Mouse (Mus musculus): ENCODE results near the gene Prpf8. TPM values are rescaled to one million over a fixed set of nuclear protein-coding genes. Genes with fewer than 3 reads are reported as not detected.

Gene Prpf8
- polyA plus RNA-seq (2012; rRNA removed) = 64.2 and 72.8 TPM in 2 replicates

GRCm38 (mm10) chr11:75486601-75487285, at the start of gene Prpf8:
Gene Prpf8, plus strand, starts transcription at chr11:75486816.
- Histone ChIP-seq H3K27ac (ENCODE audit: insufficient read depth, low read length) (peak within 1 kb of the TSS; percentile 83), H3K27me3 (ENCODE audit: control insufficient read depth, insufficient read depth, low read length) (no peaks in the 10 kb centered on the region), H3K36me3 (ENCODE audit: control insufficient read depth, insufficient read depth, low read length) (peaks cover 20% of the 10 kb centered on the region), H3K4me1 (ENCODE audit: control insufficient read depth, insufficient read depth, insufficient read length) (peaks cover 2% of the 10 kb centered on the region; the same call in 1 of the 2 replicates), H3K4me3 (ENCODE audit: extremely low read depth, insufficient read depth, insufficient read length) (peak within 1 kb of the TSS; percentile 97)
- peak; percentile 96 for DNase-seq (ENCODE audit: low read depth in 1 of 2, low spot score in 2 of 2)
- TF ChIP-seq POLR2A (IDR thresholded peaks at IDR 0.05; ENCODE audit: low read depth, low read length) = peak; percentile 53; the same call in 1 of the 2 replicates
- no peak for TF ChIP-seq CTCF (IDR thresholded peaks at IDR 0.05; ENCODE audit: extremely low read depth, insufficient read depth, insufficient read length, insufficient replicate concordance)
- WGBS = under 1% methylated on average over 52 of the region's 52 CpGs

GRCm38 (mm10) chr11:75438194-75438593, 48.4 kb upstream of the Prpf8 start:
- no peak for DNase-seq (ENCODE audit: low read depth in 1 of 2, low spot score in 2 of 2)
- H3K4me3 ChIP-seq (ENCODE audit: extremely low read depth, insufficient read depth, insufficient read length) = no peak overlapping the region
- TF ChIP-seq POLR2A (IDR thresholded peaks at IDR 0.05; ENCODE audit: low read depth, low read length) = no peak
- TF ChIP-seq CTCF (IDR thresholded peaks at IDR 0.05; ENCODE audit: extremely low read depth, insufficient read depth, insufficient read length, insufficient replicate concordance) = no peak
- no peaks in the 10 kb centered on the region for H3K27me3 ChIP-seq (ENCODE audit: control insufficient read depth, insufficient read depth, low read length)
- no peak overlapping the region for H3K27ac ChIP-seq (ENCODE audit: insufficient read depth, low read length)
- H3K4me1 ChIP-seq (ENCODE audit: control insufficient read depth, insufficient read depth, insufficient read length) = no peaks in the 10 kb centered on the region
- 82% methylated on average over 13 of the region's 13 CpGs for WGBS
- peaks cover 16% of the 10 kb centered on the region for H3K36me3 ChIP-seq (ENCODE audit: control insufficient read depth, insufficient read depth, low read length)

- WGBS = 93% methylated on average over 3 of the region's 3 CpGs
- Histone ChIP-seq H3K27me3 (ENCODE audit: control insufficient read depth, insufficient read depth, low read length) (no peaks in the 10 kb centered on the region), H3K27ac (ENCODE audit: insufficient read depth, low read length) (no peak overlapping the region), H3K4me1 (ENCODE audit: control insufficient read depth, insufficient read depth, insufficient read length) (no peaks in the 10 kb centered on the region), H3K4me3 (ENCODE audit: extremely low read depth, insufficient read depth, insufficient read length) (no peak overlapping the region), H3K36me3 (ENCODE audit: control insufficient read depth, insufficient read depth, low read length) (peaks cover 19% of the 10 kb centered on the region)
- DNase-seq (ENCODE audit: low read depth in 1 of 2, low spot score in 2 of 2) = no peak
- TF ChIP-seq POLR2A (IDR thresholded peaks at IDR 0.05; ENCODE audit: low read depth, low read length) (no peak), CTCF (IDR thresholded peaks at IDR 0.05; ENCODE audit: extremely low read depth, insufficient read depth, insufficient read length, insufficient replicate concordance) (no peak)
Measured at GRCm38 (mm10) chr11:75438804-75439203, 47.8 kb upstream of the Prpf8 start.

- no peak within 1 kb of the TSS for H3K27ac ChIP-seq (ENCODE audit: insufficient read depth, low read length)
- peaks cover 24% of the 10 kb centered on the region for H3K36me3 ChIP-seq (ENCODE audit: control insufficient read depth, insufficient read depth, low read length)
- H3K4me3 ChIP-seq (ENCODE audit: extremely low read depth, insufficient read depth, insufficient read length) = no peak within 1 kb of the TSS
- TF ChIP-seq CTCF (IDR thresholded peaks at IDR 0.05; ENCODE audit: extremely low read depth, insufficient read depth, insufficient read length, insufficient replicate concordance) (no peak), POLR2A (IDR thresholded peaks at IDR 0.05; ENCODE audit: low read depth, low read length) (no peak)
- no peaks in the 10 kb centered on the region for H3K4me1 ChIP-seq (ENCODE audit: control insufficient read depth, insufficient read depth, insufficient read length)
- 83% methylated on average over 6 of the region's 6 CpGs for WGBS
- no peak for DNase-seq (ENCODE audit: low read depth in 1 of 2, low spot score in 2 of 2)
- H3K27me3 ChIP-seq (ENCODE audit: control insufficient read depth, insufficient read depth, low read length) = no peaks in the 10 kb centered on the region
Measured at GRCm38 (mm10) chr11:75439363-75439762, 47.3 kb upstream of the Prpf8 start, which contains the start of gene Serpinf2. Gene Serpinf2, minus strand, starts transcription at chr11:75439591.

- Histone ChIP-seq H3K4me3 (ENCODE audit: extremely low read depth, insufficient read depth, insufficient read length) (no peak overlapping the region), H3K27ac (ENCODE audit: insufficient read depth, low read length) (no peak overlapping the region), H3K4me1 (ENCODE audit: control insufficient read depth, insufficient read depth, insufficient read length) (no peaks in the 10 kb centered on the region), H3K36me3 (ENCODE audit: control insufficient read depth, insufficient read depth, low read length) (peaks cover 30% of the 10 kb centered on the region), H3K27me3 (ENCODE audit: control insufficient read depth, insufficient read depth, low read length) (no peaks in the 10 kb centered on the region)
- TF ChIP-seq CTCF (IDR thresholded peaks at IDR 0.05; ENCODE audit: extremely low read depth, insufficient read depth, insufficient read length, insufficient replicate concordance) (no peak), POLR2A (IDR thresholded peaks at IDR 0.05; ENCODE audit: low read depth, low read length) (no peak)
- WGBS = 100% methylated on average over 3 of the region's 3 CpGs
- DNase-seq (ENCODE audit: low read depth in 1 of 2, low spot score in 2 of 2) = no peak
Measured at GRCm38 (mm10) chr11:75439951-75440350, 46.7 kb upstream of the Prpf8 start.

- H3K36me3 ChIP-seq (ENCODE audit: control insufficient read depth, insufficient read depth, low read length) = peaks cover 39% of the 10 kb centered on the region
- H3K27me3 ChIP-seq (ENCODE audit: control insufficient read depth, insufficient read depth, low read length) = no peaks in the 10 kb centered on the region
- 86% methylated on average over 7 of the region's 7 CpGs for WGBS
- no peaks in the 10 kb centered on the region for H3K4me1 ChIP-seq (ENCODE audit: control insufficient read depth, insufficient read depth, insufficient read length)
- DNase-seq (ENCODE audit: low read depth in 1 of 2, low spot score in 2 of 2) = no peak
- H3K27ac ChIP-seq (ENCODE audit: insufficient read depth, low read length) = no peak overlapping the region
- TF ChIP-seq POLR2A (IDR thresholded peaks at IDR 0.05; ENCODE audit: low read depth, low read length) (no peak), CTCF (IDR thresholded peaks at IDR 0.05; ENCODE audit: extremely low read depth, insufficient read depth, insufficient read length, insufficient replicate concordance) (no peak)
- H3K4me3 ChIP-seq (ENCODE audit: extremely low read depth, insufficient read depth, insufficient read length) = no peak overlapping the region
Measured at GRCm38 (mm10) chr11:75441034-75441433, 45.6 kb upstream of the Prpf8 start.

GRCm38 (mm10) chr11:75441601-75442000, 45.0 kb upstream of the Prpf8 start:
- 97% methylated on average over 16 of the region's 16 CpGs for WGBS
- H3K4me3 ChIP-seq (ENCODE audit: extremely low read depth, insufficient read depth, insufficient read length) = no peak overlapping the region
- H3K4me1 ChIP-seq (ENCODE audit: control insufficient read depth, insufficient read depth, insufficient read length) = no peaks in the 10 kb centered on the region
- H3K27ac ChIP-seq (ENCODE audit: insufficient read depth, low read length) = no peak overlapping the region
- H3K27me3 ChIP-seq (ENCODE audit: control insufficient read depth, insufficient read depth, low read length) = no peaks in the 10 kb centered on the region
- no peak for DNase-seq (ENCODE audit: low read depth in 1 of 2, low spot score in 2 of 2)
- H3K36me3 ChIP-seq (ENCODE audit: control insufficient read depth, insufficient read depth, low read length) = peaks cover 42% of the 10 kb centered on the region
- TF ChIP-seq CTCF (IDR thresholded peaks at IDR 0.05; ENCODE audit: extremely low read depth, insufficient read depth, insufficient read length, insufficient replicate concordance) (no peak), POLR2A (IDR thresholded peaks at IDR 0.05; ENCODE audit: low read depth, low read length) (no peak)
